Mouse (Mus musculus) heart, postnatal 14 days (tissue): ENCODE results near the gene Snrnp200. TPM values are rescaled to one million over a fixed set of nuclear protein-coding genes. Genes with fewer than 3 reads are reported as not detected.
"Not testable (repeated sequence)": the region's sequence is repeated elsewhere in the genome, so short reads cannot be mapped to it uniquely, and the experiment has no call there.

Experiments
- DNase-seq, 2 experiments: peaks; one replicate each; pipeline ENCODE4 v3.0.0; 2021 to 2022
- intact Hi-C: fragments of 180-260 bp; cut with DNase I; formaldehyde crosslinking; loops from one replicate; pipeline ENCODE4 v1.15.1; 2025
- long read RNA-seq, 2 experiments: library from polyadenylated mRNA; stranded (forward); transcript quantifications; one replicate each; pipeline ENCODE4 v2.0.0; 2021
- total RNA-seq, 2 experiments: library from RNA; stranded (reverse); gene quantifications; 2 replicates each; pipeline ENCODE4 v1.2.3; 2021

Snrnp200 gene
- 10 to 100 TPM; 57.3 to 57.6 TPM for total RNA-seq
- long read RNA-seq, experiment 1, full-length matches to known transcripts: 9 of 29 reads
- long read RNA-seq, experiment 1, partial matches to known transcripts: 19 of 29 reads
- long read RNA-seq, experiment 1, other reads (novel, unspliced or antisense): 1 of 29 reads
- long read RNA-seq, experiment 2, full-length matches to known transcripts: 7 of 29 reads
- long read RNA-seq, experiment 2, partial matches to known transcripts: 21 of 29 reads
- long read RNA-seq, experiment 2, other reads (novel, unspliced or antisense): 1 of 29 reads

DNA sequence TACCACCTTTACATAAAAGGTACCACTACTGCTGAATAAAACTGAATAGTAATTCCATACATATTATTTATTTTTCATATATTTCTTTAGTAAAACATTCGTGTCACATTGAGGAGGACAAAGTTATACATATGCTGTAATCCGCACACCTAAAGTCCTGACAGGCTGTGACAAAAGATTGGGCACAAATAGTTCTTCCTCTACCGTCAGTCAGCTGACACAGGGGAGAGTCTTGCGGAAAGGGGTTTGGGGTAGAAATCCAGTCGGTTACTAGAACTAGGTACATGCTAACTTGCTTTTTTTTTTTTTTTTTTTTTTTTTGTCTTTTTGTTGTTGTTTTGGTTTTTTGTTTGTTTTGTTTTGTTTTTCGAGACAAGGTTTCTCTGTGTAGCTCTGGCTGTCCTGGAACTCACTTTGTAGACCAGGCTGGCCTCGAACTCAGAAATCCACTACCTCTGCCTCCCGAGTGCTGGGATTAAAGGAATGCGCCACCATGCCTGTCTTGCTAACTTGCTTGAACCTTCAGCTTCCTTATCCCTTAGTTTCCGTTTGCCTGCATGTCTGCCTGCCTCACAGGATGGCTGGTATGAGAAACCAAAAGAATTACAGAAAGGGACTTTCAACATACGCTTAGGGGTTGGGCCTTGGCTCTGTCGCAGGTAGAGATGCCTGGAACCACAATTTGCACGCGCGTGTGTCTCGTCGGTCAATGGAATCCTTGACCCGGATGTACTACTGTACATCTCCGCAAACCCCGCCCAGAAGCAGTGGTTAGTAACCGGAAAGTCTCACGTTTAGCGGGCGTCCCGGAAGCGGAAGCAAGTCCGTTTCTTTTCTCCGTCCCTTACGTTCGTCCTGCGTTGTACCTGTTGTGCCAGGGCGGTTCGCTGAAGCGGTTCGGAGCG, at the start of gene Snrnp200, which contains the start of gene 1810024B03Rik:
Gene Snrnp200 (plus strand): TSS at position 840 of the 905 bp plus-strand sequence.
Gene 1810024B03Rik (minus strand): TSS at position 734 of the 905 bp plus-strand sequence.
- peak; percentile 89 to 93 for DNase-seq
- intact Hi-C loops: loop anchor here (10.0 kb wide), 2 partner anchors 113 to 193 kb away; no protein-coding TSS in a partner anchor

DNA sequence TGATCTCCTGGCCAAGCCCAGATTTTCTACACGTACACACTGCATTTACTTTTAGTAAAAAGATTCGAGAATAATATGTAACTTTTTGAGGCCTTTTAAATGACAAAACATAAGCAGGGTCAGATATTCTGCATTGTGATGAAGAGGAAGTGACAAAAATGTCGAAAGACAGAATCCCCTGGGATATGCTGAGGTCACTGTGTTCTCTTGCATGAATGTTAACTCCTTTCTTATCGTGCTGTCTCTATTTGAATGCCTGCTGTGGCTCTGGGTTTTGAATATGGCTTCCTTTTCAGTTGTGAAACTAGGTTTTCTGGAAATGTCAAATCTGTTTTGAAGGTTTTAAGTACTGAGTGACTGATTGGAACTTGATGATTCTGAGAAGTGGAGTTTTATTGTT, 42.5 kb upstream of the Snrnp200 start:
- intact Hi-C loops: loop anchor here (2.0 to 5.0 kb wide), 2 partner anchors 39 to 177 kb away; no protein-coding TSS in a partner anchor
- DNase-seq: no peak

DNA sequence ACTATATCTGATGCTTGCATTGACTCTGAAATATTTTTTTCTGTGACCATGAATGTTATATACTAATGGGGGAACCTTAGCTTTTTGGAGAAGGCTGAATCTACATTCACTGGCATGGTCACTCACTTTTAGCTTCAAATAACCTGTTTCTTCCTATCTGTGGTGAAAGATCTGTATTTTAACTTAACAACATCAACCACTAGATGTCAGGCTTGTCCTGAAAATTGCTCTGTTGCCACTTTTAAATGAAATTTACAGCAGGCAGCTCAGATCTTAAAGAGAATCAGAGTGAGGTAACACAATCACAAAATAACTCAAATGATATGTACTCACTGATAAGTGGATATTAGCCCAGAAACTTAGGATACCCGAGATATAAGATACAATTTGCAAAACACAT, 41.9 kb upstream of the Snrnp200 start:
- DNase-seq: peak in 1 of 2 experiments; percentile 45
- intact Hi-C loops: loop anchor here (2.0 to 5.0 kb wide), 2 partner anchors 39 to 176 kb away; no protein-coding TSS in a partner anchor

DNA sequence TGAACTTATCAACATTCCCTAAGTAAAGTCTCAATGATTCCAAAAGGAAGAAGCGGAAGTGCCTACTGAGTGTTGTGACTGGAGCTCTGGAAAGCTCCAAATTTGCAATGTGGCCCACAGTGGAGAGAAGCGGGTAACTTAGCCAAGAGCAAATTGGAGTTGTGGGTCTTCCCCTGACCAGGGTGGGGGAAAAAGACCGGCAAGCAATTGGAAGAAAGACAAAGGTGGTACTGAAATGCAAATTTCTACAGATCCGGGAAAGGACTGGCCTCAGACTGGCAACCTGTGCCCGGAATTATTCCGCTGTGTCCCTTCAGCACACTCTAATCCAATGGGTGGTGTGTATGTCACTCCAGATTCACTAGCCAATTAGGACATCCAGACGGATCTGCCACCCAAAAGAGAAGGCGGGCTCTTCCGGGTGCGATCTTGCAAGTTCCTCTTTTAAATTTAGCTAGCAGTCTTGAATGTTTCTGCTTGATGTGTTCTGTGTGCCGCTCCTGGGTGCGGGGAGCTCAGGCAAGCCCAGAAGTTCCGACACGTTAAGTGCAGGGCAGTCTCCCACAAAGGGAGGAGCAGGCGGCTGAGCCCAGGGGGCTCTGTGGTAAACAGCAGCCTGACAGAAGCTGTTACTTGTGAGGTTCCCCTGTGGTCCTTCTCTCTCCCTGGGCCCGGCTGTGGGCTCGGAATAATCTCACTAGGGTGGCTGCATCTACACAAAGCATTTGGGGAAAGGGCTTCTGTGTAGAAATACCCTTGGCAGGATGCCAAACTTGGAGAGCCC, 25.4 kb upstream of the Snrnp200 start:
- intact Hi-C loops: no loop called here
- peak; percentile 73 to 81 for DNase-seq

DNA sequence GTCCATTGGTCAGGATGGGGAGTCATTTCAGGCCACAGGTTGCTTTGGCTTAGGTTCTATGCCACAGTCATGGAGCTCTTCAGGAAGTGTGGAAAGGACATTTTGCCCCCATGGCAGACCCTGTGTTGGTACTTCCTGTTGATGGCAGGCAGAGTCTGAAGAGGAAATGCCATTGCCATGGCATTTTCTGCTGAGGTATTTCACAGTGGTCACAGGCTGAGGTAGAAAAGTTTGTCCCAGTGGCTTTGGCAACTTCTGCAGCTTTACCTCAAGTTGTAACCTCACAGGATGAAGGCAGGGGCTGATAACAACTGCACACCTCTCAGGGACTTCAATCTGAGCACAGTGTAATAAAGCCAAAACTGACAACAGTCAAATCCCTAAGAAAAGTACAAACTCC, 18.6 kb upstream of the Snrnp200 start:
- intact Hi-C loops: no loop called here
- DNase-seq: no peak

DNA sequence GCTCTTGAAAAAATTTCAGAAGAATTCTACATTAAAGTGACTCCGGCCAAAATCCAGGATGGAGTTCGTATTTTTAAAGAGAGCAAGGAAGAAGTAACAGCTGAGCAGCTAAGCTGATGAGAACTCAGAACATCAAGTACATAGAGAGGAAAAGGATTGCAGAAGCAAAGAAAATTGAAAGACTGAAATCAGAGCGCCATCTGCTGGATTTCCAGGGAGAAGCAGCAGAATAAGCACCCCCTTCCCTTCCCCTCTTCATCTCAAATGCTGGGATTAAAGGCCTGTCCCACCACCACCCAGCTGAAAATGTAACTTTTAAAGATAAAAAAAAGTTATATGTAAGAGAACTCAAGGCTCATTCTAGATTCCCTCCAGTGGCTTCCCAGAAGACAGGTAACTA, 3.3 kb upstream of the Snrnp200 start:
- intact Hi-C loops: loop anchor here (2.0 to 10.0 kb wide), 3 partner anchors 38 to 190 kb away; no protein-coding TSS in a partner anchor
- peak; percentile 64 to 75 for DNase-seq

DNA sequence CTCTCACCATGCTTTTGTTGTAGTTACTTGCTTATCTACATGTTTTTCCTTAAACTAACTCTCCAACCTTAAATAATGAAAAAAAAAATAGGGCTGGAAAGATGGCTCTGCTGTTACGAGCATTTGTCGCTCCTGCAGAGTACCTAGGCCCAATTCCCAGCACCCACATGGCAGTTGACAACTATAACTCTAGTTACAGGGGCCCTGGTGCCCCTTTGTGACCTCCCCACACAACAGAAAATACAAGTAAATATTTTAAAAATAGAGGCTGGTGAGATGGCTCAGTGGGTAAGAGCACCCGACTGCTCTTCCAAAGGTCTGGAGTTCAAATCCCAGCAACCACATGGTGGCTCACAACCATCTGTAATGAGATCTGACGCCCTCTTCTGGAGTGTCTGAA, 2.2 kb upstream of the Snrnp200 start:
- DNase-seq: not testable (repeated sequence)
- intact Hi-C loops: loop anchor here (2.0 to 10.0 kb wide), 3 partner anchors 39 to 191 kb away; no protein-coding TSS in a partner anchor

DNA sequence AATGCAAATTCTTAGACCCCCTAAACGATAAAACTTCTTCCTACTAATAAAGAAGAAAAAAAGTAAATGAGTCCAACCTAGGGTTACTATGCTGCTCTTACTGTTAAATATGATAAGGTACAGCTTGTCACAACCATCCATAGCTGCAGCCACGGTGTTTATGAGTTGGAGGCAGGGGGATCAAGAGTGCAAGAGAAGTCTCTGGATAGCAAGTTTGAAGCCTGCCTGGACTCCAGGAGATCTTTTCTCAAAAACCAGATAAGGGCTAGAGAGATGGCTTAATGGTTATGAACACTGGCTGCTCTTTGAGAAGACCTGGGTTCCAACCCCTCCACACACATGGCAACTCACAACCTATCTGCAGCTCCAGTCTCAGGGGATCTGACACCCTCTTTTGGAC, 1.3 kb upstream of the Snrnp200 start:
- intact Hi-C loops: loop anchor here (10.0 kb wide), 2 partner anchors 112 to 192 kb away; no protein-coding TSS in a partner anchor

DNA sequence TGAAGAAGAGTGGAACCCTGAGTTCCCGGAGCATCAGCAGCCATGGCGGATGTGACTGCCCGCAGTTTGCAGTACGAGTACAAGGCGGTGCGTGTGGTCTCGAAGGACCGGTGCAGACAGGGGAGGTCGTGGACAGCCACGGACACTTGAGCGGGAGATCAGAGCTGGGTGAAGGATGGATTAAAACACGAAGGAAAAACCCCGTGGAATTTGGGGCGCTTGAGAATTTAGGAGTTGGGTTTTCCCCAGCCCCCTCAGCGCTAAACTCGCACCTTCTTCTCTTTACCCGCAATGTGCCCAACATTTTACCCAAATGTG, 225 bp downstream of the Snrnp200 start:
- intact Hi-C loops: loop anchor here (10.0 kb wide), 2 partner anchors 114 to 194 kb away; no protein-coding TSS in a partner anchor

More for the DNA sequence above, 1.3 kb upstream of the Snrnp200 start:
- no peak for DNase-seq

DNA sequence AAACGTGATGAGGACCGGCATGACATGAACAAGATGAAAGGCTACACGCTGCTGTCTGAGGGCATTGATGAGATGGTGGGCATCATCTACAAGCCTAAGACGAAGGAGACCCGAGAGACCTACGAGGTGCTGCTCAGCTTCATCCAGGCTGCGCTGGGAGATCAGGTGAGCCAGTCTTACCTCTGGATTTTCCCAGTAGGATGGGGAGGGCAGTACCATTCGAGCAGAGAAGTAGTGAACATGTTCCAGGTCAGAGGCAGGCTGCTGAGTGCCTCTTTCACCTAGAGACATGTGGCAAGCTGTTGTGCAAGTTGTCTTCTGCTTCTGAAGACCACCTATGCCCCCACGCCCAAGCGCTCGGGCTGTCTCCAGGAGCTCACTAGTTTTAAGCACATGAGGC, 2.5 kb downstream of the Snrnp200 start:
- intact Hi-C loops: loop anchor here (10.0 kb wide), 1 partner anchor 396 kb away; no protein-coding TSS in a partner anchor
- no peak for DNase-seq

More for the DNA sequence above, 225 bp downstream of the Snrnp200 start:
- no peak for DNase-seq

DNA sequence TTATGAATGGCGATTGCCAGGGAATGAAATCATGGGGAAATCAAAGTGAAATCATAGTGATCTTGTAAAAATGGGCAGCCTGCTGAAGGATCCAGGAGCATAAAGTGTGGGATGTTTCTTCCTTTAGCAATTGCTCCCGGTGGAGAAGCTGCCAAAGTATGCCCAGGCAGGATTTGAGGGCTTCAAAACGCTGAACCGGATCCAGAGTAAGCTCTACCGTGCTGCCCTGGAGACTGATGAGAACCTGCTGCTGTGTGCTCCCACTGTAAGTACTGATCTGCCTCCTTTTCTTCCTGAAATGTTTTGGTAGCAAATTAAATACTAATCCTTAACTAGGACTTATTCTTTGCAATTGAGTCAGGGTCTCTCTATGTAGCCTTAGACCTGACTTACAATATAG, 9.6 kb downstream of the Snrnp200 start:
- DNase-seq: no peak
- intact Hi-C loops: loop anchor here (10.0 kb wide), 1 partner anchor 403 kb away; no protein-coding TSS in a partner anchor

DNA sequence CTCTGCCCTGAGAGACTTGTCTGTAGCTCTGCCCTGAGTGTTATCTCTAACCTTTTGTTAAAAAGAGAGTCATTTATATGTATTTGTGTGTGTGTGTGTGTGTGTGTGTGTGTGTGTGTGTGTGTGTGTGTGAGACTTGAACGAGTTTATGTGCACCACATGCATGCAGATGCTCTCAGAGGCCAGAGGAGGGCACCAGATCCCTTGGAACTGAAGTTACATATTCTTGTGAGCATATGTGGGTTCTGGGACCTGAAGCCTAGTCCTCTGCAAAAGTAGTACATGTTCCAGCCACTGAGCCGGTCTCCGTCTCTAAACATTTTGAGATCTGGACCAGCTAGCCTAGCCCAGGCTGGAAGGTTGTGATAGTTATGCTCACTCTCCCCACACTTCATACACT, 17.1 kb downstream of the Snrnp200 start:
- intact Hi-C loops: no loop called here
- no peak for DNase-seq

DNA sequence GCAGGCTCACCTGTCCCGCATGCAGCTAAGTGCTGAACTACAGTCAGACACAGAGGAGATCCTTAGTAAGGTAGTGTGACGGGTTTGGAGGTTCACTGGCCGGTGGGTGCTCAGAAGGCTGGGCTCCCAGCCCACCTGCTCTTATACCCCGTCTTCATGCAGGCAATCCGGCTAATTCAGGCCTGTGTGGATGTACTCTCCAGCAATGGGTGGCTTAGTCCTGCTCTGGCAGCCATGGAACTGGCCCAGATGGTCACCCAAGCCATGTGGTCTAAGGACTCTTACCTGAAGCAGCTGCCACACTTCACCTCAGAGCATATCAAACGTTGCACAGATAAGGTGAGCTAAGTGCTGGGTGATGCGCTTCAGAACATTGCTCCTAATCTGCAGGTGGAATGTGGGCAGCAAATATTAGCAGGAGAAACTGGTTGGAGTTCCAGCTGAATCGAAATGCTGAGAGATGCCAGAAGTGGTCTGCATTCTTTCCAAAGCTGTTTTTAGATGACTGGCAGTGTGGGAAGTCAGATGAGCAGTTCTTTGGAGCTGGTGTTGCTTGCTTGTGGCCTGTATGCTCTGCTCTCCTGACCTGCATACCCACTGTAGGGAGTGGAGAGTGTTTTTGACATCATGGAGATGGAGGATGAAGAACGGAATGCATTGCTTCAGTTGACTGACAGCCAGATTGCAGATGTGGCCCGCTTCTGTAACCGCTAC, 29.9 kb downstream of the Snrnp200 start:
- no peak for DNase-seq

DNA sequence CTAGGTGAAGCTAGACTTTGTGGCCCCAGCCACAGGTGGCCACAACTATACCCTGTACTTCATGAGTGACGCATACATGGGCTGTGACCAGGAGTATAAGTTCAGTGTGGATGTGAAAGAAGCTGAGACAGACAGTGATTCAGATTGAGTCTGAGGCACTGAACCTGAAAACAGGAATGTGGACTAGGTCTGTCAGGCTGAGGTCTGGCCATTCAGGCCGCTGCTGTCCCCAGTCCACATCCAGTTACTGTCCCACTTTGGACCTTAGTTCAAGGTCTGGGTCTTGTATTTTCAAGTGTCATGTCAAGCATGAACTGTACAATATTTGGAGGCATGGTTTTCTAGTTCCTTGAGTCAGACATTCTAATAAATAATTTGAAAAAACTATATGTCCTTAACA, 31.9 kb downstream of the Snrnp200 start:
- no peak for DNase-seq
- intact Hi-C loops: no loop called here

More for the DNA sequence above, 29.9 kb downstream of the Snrnp200 start:
- intact Hi-C loops: no loop called here

DNA sequence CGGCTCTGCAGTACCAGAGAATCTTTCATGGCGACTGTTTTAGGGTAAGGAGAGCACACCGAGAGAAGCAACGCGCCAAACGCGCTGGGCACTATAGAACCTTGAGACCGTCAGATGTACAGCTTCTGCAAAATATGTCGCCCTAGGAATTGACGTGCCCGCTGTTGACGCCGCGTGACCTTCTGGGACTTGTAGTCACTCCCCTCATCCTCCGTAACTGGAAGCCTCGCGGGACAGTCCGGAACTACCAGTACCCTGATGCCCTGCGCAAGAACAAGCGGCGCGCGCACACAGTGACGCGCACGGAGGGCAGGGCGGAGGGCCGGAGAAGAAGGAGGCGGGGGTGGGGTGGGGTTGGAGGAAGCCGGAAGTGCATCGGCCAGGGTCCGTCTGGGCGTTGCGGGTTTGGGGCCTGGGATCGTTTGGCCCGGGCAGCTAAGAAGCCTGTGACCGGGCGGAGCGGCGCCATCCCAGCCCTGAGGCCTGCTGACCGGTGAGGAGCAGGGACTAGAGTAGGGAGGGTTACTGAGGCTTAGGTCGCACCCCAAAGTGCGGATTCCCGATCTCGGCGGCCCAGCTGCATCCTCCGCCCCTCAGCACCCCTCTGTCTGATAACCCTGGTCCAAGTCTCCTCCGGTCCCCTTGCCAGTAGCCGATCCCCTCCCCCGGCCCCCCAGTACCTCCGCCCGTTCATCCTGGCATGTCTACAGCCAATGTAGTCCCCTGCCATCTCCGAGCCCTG, 39.6 kb downstream of the Snrnp200 start, which contains the start of the genes Ciao1 and Tmem127:
Gene Ciao1 (minus strand): TSS at position 225 of the 742 bp plus-strand sequence.
Gene Tmem127 (plus strand): TSS at position 317 of the 742 bp plus-strand sequence.
- intact Hi-C loops: loop anchor here (1.0 to 2.0 kb wide), 2 partner anchors 23 to 93 kb away; partner anchors contain the start of gene Stard7
- peak; percentile 98 for DNase-seq

DNA sequence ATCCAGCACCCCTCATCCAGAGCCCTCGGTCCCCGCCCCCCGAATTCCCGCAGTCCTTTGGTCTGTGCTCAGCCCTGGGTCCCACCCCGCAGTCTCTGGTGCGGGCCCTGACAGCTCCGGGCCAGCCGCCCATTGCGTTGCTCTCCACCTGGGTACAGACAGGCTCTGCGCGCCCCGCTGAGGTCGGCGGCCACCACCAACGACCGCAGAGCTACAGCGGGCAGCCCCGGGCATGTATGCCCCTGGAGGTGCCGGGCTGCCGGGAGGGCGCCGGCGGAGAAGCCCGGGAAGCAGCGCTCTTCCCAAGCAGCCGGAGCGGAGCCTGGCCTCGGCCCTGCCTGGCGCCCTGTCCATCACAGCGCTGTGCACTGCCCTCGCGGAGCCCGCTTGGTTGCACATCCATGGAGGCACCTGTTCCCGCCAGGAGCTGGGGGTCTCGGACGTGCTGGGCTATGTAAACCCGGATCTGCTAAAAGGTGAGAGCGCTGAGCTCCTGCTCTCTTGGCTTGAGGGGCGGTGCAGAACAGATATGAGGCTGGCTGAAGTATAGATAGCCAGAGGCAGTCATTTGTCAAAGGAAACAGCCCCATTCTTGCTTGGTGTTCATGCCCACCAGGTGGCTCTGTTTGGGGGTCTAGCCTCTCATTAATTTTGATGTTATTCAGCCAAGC, 40.3 kb downstream of the Snrnp200 start:
- intact Hi-C loops: loop anchor here (1.0 kb wide), 1 partner anchor 22 kb away; the partner anchor contains the start of gene Stard7
- peak; percentile 40 to 45 for DNase-seq

DNA sequence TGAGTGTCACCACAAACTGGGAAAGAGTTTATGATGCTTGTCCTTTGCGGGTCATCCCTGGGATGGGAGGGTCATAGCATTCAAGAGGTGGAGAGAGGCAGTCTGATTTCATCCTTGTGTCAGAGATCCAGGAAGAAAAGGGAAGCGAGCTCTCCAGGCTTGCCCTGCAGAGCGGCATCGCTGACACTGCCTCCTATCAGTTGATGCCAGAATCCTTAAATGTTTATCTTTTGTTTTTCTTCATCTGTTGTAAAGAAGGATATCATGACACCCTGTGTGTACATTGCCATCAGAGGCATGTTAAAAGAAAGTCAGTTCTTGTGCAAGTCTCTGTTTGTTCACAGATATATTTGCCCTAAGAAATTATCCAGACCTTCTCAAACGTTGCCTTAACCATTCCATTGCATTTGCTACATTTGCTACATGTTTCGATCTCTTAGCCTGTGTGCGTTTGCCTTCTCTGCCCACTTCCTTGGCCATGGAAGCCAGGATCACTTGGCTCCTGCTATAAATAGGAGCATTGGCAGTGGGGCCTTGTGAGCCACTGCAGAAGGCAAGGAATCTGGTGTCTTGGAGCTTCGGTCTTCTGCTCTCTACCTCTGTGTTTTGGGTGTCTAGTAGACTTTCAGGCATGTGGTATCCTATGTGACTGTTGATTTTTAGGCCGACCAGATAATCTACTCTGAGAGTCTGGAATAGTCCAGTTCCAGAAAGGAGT, 42.3 kb downstream of the Snrnp200 start:
- no peak for DNase-seq
- intact Hi-C loops: no loop called here
